Mouse (Mus musculus) embryonic stem cell, embryonic (primary cell): ENCODE measurements around the gene Dhh.

Experiments used
- CTCF ChIA-PET, 4 experiments: fragments of 300-600 bp in 2 of 4; fragments of 350-600 bp in 2 of 4; sonication (Branson Sonifier 250); formaldehyde crosslinking; loops; one replicate each; lab custom pipeline; 2022; ENCODE audit warnings: inconsistent platforms in 2 of 4; lab: Charles Lee
- POLR2A ChIA-PET, 4 experiments: fragments of 300-600 bp in 2 of 4; fragments of 350-600 bp in 2 of 4; sonication (Branson Sonifier 250); formaldehyde crosslinking; loops; one replicate each; lab custom pipeline; 2022; ENCODE audit warnings: antibody characterized with exemption in 4 of 4, inconsistent platforms in 1 of 4; lab: Charles Lee

Dhh gene

GRCm38 (mm10) chr15:98894746-98895634 lies 3.4 kb downstream of the Dhh start:
- ChIA-PET POLR2A (interaction anchor here in 3 of 4 experiments (0.5 to 3.2 kb wide), 33 partner anchors 9 to 151 kb away, joined by 3 to 14 read pairs (median 4); partner anchors contain the start of genes Lmbr1l (in 2 of the 3), Tuba1b (in 2 of the 3) and Tuba1c (in 2 of the 3)), CTCF (interaction anchor here in 2 of 4 experiments (0.8 to 1.5 kb wide), 7 partner anchors 10 to 378 kb away, joined by 3 to 6 read pairs (median 3); no protein-coding TSS in a partner anchor)

DNA sequence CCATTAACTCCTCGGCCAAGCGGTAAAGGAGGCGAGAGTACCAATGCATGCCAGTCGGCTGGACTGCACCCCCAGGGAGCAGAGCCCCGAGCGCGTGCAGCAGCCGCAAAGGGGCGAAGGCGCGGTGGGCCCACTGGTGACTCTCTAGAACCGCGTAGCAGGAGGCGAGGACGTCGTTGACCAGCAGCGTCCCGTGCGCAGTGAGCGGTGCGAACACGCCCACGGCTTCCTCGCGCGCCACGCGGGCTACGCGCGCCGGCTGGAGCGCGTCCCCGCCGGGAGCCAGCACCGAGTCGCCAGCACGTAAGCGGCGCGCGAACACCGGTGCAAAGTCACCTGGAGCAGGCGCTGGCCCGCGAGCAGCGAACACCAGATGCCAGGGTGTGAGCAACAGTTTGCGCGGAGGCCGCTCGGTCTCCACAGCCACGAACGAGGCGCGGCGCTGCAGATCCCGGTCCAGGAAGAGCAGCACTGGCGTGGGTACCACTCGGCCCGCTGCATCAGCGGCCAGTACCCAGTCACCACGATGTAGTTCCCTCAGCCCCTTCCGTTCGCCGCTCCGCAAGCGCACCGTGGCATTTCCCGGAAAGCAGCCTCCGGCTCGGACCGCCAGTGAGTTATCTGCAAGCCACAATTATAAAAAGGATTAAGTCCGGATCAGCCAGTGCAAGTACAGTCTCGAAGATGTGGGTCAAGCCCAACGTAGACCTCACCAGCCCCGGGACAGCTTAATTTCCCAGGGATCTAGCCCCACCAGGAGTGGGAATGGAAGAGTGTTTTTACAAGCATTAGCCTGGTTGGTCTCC lies 4.2 kb downstream of the Dhh start, which contains the start of gene Rhebl1:
Gene Rhebl1 (minus strand): TSS at position 601 of the 806 bp plus-strand sequence.
- ChIA-PET POLR2A (interaction anchor here in 3 of 4 experiments (0.6 to 4.5 kb wide), 18 partner anchors 8 to 136 kb away, joined by 3 to 64 read pairs (median 4); partner anchors contain the start of genes Tuba1b (in 2 of the 3) and Tuba1c (in 2 of the 3)), CTCF (interaction anchor here in 2 of 4 experiments (0.6 to 1.3 kb wide), 3 partner anchors 10 to 133 kb away, joined by 3 to 4 read pairs (median 4); no protein-coding TSS in a partner anchor)

DNA sequence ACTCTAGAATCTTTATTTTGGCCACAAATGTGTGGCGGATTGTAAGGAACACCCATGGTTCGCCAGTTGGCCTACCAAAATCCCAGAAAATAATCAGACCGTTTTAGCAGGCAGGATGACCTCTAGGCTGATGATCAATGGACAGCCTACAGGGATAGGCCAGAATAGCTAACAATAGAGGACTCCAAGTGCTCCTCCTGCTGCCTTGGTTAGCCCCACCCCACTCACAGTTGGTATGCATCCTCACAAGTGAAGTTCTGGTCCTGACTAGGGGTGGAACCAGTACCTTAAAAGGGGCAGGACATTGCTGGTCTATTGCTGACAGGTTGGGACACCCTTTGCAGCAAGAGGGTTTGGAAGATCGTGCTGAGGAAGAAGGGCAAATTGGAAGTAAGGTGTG lies 5.3 kb downstream of the Dhh start:
- ChIA-PET POLR2A (interaction anchor here in 2 of 4 experiments (0.6 to 5.0 kb wide), 21 partner anchors 9 to 137 kb away, joined by 3 to 64 read pairs (median 10); partner anchors contain the start of genes Tuba1b (in 2 of the 2), Gm49450 (in 1 of the 2), Prkag1 (in 1 of the 2) and Tuba1a (in 1 of the 2)), CTCF (interaction anchor here in 2 of 4 experiments (0.6 to 3.3 kb wide), 11 partner anchors 8 to 165 kb away, joined by 3 to 34 read pairs (median 4); partner anchors contain the start of gene Fkbp11 (in 1 of the 2))

- POLR2A ChIA-PET: interaction anchor here (0.5 to 5.0 kb wide), 68 partner anchors 8 to 747 kb away, joined by 3 to 64 read pairs (median 4); partner anchors contain the start of genes Tuba1b (in 3 of the 4), Tuba1c (in 3 of the 4), Gm49450 (in 2 of the 4) and Tuba1a (in 2 of the 4)
- CTCF ChIA-PET: interaction anchor here (0.6 to 3.3 kb wide), 56 partner anchors 8 to 260 kb away, joined by 3 to 34 read pairs (median 4); partner anchors contain the start of genes Dnajc22 (in 1 of the 4), Fkbp11 (in 1 of the 4) and Tuba1c (in 1 of the 4)
Observed at GRCm38 (mm10) chr15:98891907-98892606, 6.3 kb downstream of the Dhh start.

DNA sequence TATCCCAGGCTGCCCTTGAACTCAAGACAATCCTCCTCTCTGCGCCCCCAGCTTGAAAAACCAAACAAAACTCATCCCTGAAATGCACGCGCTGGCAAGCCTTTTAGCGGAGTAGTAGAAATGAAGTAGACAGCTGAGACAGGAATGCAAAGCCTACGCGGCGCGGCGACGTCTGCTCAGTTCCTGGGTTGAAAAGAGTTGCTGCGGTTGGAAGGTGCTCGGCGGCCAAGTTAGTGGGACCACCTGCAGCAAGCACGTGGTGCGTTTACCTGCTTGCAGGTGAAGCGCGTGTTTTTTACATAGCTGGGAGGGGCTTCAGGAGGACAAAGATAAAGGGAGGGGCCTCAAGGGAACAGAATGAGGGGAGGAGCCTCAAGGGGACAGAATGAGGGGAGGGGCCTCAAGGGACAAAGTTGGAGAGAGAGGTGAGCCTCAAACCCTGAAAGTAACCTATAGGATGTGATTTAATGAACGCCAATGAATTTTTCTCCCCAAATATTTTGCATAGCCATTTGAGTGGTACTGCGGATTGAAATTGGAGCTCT lies 7.1 kb downstream of the Dhh start:
- ChIA-PET CTCF (interaction anchor here (0.7 to 3.3 kb wide), 36 partner anchors 10 to 260 kb away, joined by 3 to 34 read pairs (median 4); partner anchors contain the start of genes Dnajc22 (in 1 of the 4), Prkag1 (in 1 of the 4) and Tuba1c (in 1 of the 4)), POLR2A (interaction anchor here (0.5 to 5.0 kb wide), 59 partner anchors 9 to 323 kb away, joined by 3 to 64 read pairs (median 5); partner anchors contain the start of genes Tuba1b (in 3 of the 4), Tuba1c (in 3 of the 4), Gm49450 (in 2 of the 4) and Tuba1a (in 2 of the 4))

DNA sequence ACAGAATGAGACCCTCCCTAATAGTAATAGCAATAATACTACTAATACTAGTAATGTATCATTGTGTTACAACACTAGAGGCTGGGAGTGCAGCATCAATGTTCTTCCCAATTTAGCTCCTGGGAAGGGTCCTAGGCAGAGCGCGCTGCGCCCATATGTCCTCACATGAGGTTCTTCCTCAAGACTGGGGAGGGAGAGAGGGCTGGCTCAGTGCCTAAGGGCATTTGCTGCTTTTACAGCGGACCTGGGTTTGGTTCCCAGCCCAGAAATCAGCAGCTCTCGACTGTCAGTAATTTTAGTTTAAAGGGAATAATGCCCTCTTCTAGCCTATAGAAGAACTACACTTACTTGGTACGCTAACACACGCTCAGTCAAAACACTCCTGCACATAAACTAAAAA lies 10.8 kb downstream of the Dhh start:
- POLR2A ChIA-PET: interaction anchor here in 1 of 4 experiments (1.4 kb wide), 1 partner anchor 125 kb away, joined by 3 read pairs; no protein-coding TSS in a partner anchor
- CTCF ChIA-PET: interaction anchor here in 2 of 4 experiments (0.6 to 1.5 kb wide), 3 partner anchors 17 to 179 kb away, joined by 3 to 7 read pairs (median 4); partner anchors contain the start of genes Ccdc65 (in 1 of the 2) and Tuba1c (in 1 of the 2)

DNA sequence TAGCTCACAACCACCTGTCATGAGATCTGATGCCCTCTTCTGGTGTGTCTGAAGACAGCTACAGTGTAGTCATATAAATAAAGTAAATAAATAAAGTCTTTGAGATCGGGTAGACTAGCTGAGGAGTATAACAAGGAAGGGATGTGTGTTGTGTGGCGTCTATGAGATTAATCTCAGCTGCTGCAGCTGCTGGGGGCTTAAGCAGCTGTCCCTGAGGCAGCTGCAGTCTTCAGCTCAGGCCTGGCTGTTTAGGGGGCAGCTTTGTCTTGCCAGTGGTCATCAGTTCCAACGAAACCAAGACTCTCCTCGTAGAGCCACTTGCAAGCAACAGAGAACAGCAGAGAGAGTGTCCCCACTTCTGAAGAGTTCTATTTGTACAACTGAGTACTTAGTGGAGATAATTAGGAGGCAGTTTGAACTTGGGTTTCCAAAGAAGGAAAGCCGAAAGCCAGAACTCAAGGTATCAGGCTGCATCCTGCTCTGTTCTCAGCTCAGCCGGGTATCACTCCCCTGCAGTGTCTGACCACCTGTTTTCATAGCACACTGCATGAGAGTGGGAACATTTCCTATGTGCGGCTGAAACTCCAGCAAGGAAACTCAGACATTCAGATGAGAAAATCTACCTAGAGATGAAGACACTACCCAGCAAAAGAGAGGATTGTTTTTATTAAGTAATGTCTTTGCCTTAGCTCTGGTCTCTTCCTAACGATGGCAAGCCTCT lies 11.5 kb downstream of the Dhh start:
- ChIA-PET POLR2A (interaction anchor here in 2 of 4 experiments (0.5 to 1.8 kb wide), 6 partner anchors 13 to 319 kb away, joined by 3 to 8 read pairs (median 3); no protein-coding TSS in a partner anchor), CTCF (interaction anchor here in 3 of 4 experiments (0.6 to 1.5 kb wide), 5 partner anchors 17 to 179 kb away, joined by 3 to 7 read pairs (median 4); partner anchors contain the start of genes Ccdc65 (in 1 of the 3) and Tuba1c (in 1 of the 3))

DNA sequence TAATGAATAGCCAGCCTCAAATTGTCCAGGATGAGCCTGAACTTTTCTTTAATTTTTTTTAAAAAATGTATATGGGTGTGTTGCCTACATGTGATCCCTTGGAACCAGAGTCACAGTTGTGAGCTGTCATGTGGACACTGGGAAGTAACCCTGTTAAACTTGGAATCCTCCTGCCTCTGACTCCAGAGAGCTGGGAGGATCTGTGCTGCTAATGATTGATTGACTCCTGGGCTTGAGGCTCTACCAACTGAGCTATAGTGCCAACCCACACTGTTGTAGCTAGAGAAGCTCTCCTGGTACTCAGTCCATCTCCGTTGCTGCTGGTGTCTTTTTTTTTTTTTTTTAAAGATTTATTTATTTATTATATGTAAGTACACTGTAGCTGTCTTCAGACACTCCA lies 14.2 kb downstream of the Dhh start:
- CTCF ChIA-PET: interaction anchor here in 3 of 4 experiments (0.6 to 1.4 kb wide), 5 partner anchors 8 to 185 kb away, joined by 3 to 6 read pairs (median 3); partner anchors contain the start of gene Prkag1 (in 1 of the 3)
- POLR2A ChIA-PET: interaction anchor here (0.5 to 4.1 kb wide), 7 partner anchors 12 to 209 kb away, joined by 3 to 33 read pairs (median 4); partner anchors contain the start of genes Kmt2d (in 1 of the 4) and Tuba1b (in 1 of the 4)

DNA sequence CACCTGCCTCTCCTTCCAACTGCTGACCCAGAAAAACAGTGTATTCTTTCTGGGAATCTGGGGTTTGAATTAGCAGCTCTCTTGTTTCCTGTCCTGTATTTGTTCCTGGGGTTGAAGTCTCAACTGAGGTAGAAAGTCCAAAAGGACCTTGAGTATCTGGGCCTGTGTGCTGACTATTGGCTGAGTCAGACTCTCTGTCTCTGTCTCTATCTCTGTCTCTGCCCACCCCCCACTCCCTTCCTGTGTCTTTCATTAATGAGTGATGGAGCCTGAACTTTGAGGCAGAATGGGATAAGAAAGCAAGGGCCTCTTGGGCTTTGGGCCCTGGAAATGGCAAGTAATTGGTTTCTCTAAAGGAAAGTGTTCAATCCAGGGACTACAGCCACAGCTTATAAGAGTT lies 14.7 kb downstream of the Dhh start:
- ChIA-PET CTCF (interaction anchor here in 3 of 4 experiments (0.6 to 1.4 kb wide), 4 partner anchors 9 to 186 kb away, joined by 3 to 11 read pairs (median 4); no protein-coding TSS in a partner anchor), POLR2A (interaction anchor here in 3 of 4 experiments (0.5 to 4.4 kb wide), 7 partner anchors 8 to 122 kb away, joined by 3 to 54 read pairs (median 5); partner anchors contain the start of genes Kmt2d (in 1 of the 3) and Tuba1b (in 1 of the 3))

DNA sequence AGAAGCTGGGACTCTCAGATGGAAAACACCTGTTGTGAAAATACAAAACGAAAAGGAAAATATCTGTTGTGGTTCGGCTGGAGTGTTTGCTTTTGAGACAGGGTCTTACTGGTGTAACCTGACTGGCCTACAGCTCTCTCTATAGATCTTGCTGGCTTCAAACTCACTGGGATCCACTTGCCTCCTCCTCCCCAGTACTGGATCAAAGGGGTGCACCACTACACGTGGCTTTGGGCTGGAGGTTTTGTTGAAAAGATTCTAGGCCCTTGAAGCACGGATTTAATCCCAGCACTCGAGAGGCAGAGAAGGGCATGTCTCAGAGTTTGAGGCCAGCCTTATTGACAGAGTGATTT lies 16.7 kb downstream of the Dhh start:
- CTCF ChIA-PET: interaction anchor here (0.5 to 3.0 kb wide), 38 partner anchors 9 to 595 kb away, joined by 3 to 28 read pairs (median 4); partner anchors contain the start of genes Tuba1c (in 2 of the 4), C1ql4 (in 1 of the 4), Dnajc22 (in 1 of the 4) and Gm49450 (in 1 of the 4)
- POLR2A ChIA-PET: interaction anchor here (0.5 to 5.0 kb wide), 80 partner anchors 9 to 1102 kb away, joined by 3 to 64 read pairs (median 5); partner anchors contain the start of genes Tuba1b (in 3 of the 4), Tuba1c (in 3 of the 4), Dhh (in 2 of the 4) and Dnajc22 (in 2 of the 4)

DNA sequence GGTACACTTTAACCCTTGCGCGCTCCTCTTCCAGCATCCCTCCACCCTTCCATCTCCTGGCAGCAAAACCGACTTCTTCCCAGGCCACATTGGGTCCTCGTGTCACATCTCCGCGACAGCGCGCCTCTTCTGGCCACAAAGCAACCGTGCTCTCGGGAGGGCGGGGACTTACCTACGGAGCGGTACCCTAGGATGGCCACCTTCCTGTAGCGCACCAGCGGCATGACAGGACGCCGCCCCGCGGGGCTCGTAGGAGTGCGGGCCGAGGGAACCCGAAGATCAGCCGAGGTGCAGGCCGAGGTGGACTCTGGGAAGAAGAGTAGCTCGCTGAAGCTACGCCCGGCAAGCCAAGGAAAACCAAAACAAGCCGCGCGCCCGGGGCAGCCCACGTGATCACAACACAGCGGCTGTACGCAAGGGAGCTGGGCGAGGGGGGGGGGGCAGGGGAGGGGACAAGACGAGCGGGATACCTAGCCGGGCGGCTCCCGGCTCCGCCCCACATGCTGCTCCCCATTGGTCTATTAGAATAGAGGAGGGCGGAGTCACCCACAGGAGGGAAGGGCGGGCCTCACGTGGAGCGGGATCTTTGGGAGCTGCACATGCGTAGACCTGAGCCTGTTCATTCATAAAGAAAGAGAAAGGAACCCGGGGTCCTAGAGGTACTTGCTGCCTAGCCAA lies 17.2 kb downstream of the Dhh start:
- POLR2A ChIA-PET: interaction anchor here (0.5 to 5.0 kb wide), 83 partner anchors 8 to 1102 kb away, joined by 3 to 64 read pairs (median 5); partner anchors contain the start of genes Tuba1b (in 3 of the 4), Tuba1c (in 3 of the 4), Dhh (in 2 of the 4) and Dnajc22 (in 2 of the 4)
- CTCF ChIA-PET: interaction anchor here (0.5 to 3.0 kb wide), 41 partner anchors 9 to 596 kb away, joined by 3 to 28 read pairs (median 4); partner anchors contain the start of genes Tuba1c (in 2 of the 4), C1ql4 (in 1 of the 4), Dnajc22 (in 1 of the 4) and Gm49450 (in 1 of the 4)

DNA sequence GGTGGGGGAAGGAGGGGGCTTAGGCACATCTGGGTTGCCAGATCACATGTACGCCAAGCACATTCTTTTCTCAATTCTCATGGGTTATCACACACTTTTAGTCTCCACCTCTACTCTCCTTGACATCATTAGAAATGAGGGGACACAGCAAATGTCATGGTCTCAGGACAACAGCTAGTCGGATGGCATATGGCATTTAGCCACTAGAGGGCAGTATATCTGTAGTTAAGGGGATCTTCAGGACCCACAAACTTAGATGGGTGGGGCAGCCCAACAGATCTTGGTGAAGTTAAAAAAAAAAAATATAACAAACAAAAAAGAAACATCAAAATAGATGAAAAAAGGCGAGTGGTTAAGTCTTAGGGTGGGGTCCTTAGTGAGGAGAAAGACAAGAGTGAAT lies 21.0 kb downstream of the Dhh start:
- CTCF ChIA-PET: interaction anchor here (0.5 to 3.9 kb wide), 51 partner anchors 8 to 448 kb away, joined by 3 to 27 read pairs (median 3); partner anchors contain the start of genes Prkag1 (in 2 of the 4), Arf3 (in 1 of the 4) and Tuba1b (in 1 of the 4)

More for the DNA sequence above, 21.0 kb downstream of the Dhh start:
- POLR2A ChIA-PET: interaction anchor here in 3 of 4 experiments (0.5 to 2.8 kb wide), 16 partner anchors 14 to 153 kb away, joined by 3 to 11 read pairs (median 3); partner anchors contain the start of genes Tuba1c (in 2 of the 3), Prkag1 (in 1 of the 3) and Tuba1b (in 1 of the 3)
